Mouse (Mus musculus): ENCODE data around the gene Cttn.

GRCm38 (mm10) chr7:144461246-144461902, 9.4 kb downstream of the Cttn start:
- TF ChIP-seq CTCF (IDR thresholded peaks at IDR 0.05; ENCODE audit: low read depth) (no peak), EP300 (IDR thresholded peaks at IDR 0.05; ENCODE audit: low read depth) (no peak)

All from liver, embryonic 14.5 days (tissue).